Mouse (Mus musculus) kidney, postnatal 14 days (tissue): ENCODE results near the gene Polr2f.

Experiments used
- DNase-seq: peaks from one replicate; pipeline ENCODE4 v3.0.0; 2022; ENCODE audit warnings: mixed read lengths

The Polr2f gene

DNA sequence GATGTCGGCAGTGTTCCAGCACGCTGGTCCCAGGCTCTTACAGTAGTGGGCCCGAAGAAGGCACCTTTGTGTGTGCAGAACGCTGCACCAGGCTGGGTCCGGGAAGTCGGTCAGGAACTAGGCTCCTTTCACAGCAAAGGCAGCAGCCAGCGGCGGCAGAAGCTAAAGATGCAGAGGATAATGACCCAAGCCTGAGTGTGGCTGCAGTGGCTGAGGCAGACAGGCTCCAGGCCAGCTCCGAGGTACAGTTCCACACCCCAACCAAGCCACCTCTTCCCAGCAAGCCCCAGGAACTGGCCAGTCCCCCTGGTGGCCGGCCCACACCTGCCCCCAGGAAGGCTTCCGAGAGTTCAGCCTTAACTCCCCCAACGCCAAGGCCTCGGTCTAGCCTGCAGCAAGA, 18.3 kb upstream of the Polr2f start:
- no peak for DNase-seq

DNA sequence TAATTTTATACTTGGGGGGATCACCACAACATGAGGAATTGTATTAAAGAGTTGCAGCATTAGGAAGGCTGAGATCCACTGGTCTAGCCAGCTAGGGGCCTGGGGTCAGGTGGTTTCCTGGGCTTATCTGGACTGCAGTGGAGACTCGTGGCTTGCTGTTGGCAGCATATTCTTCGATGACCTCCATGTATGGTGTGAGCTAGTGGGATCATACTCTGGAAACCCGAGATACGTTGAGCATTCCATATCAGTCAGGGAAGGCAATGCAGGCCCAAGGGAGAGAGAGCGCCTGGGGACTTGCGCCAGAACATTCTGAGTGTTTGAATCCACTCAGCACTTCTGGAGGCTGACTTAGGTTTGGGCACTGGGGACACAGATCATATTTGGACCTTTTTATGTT, 17.1 kb upstream of the Polr2f start:
- no peak for DNase-seq

DNA sequence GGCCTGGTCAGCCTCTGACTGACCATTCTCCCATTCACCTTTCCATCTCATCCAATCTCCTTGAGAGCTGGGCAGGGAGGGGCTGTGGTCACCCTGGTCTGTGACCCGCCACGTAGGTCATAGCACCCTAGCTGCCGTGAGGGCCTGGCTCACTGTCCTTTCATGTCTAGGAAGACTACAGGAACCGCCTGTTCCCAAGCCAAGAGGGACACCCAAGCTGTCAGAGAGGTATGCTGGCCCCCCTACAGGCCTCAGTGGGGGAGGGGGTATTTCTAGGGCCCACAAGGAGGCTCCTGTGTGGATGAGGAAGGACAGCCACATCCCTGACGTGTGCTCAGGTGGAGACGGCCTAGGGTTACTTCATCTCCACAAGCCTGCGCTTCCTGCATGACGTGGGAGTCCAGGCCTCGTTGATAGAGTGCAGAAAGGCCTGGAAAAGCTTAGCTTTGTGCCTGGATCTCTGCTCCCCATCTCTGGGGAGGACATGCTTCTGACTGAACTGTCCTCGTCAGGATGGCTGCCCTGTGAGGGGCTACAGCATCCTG, 16.4 kb upstream of the Polr2f start:
- no peak for DNase-seq

DNA sequence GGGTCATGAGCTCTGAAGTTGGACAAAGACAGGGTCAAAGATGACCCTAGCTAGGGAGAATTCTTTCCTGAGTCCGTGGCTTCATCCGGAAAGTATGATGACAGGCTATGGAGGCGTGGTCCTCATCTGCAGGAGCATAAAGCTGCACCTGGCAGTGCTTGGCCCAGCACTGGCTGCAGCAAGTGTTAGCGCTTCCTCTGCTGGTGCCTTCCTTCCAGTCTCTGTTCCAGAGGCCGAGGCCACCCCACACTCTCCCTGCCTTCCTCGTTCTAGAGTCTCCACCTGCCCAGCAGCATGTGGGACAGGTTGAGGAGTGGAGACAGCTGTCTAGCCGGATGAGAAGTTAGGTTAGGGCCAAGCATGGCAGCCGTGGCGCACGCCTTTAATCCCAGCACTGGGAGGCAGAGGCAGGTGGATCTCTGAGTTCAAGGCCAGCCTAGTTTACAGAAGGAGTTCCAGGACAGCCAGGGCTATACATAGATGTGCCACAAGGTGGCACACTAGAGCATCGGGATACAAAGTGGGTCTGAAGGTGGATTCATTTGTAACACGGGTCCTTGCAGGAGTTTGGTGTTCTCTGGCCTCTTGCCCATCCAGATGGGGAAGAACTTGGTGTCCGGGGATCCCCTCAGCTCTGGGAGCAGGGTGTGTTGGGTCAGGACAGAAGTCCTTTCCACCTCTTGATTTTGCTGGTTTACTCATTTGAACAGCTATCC, 14.4 kb upstream of the Polr2f start:
- DNase-seq: peak; percentile 68

DNA sequence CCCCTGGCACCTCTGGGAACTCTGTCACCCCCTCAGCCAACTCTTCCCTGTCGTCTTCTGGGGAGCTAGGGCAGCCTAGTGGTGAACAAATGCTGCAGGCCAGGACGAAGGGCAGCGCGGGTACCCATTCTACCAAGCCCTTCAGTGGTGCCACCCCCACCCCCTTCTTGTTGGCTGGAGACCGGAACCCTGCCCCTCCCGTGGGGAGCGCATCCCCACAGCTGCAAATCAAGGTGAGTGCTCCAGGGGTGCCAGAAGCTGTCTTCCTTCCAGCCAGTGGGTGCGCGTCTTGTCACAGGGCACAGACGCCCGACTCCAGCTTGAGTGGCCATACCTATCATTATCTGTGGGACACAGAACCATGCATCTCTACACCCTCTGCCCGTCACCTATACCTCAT, 13.7 kb upstream of the Polr2f start:
- DNase-seq: no peak

DNA sequence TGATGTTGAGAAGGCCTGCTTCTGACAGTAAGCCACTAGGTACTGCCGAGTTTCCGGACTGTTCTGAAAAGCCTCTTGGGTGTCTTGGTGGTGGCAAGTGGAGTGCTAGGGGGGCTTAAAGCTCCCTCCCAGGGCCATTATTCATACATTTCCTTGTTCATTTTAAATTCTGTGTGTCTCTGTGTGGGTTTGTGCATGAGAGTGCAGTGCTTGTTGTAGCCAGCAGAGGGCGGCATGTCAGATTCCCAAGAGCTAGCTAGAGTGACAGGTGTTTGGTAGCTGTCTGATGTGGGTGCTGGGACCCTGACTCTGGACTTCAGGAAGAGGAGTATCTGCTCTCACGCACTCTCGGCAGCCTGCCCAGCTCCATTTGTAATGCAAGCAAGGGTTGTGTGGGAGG, 12.6 kb upstream of the Polr2f start:
- no peak for DNase-seq

DNA sequence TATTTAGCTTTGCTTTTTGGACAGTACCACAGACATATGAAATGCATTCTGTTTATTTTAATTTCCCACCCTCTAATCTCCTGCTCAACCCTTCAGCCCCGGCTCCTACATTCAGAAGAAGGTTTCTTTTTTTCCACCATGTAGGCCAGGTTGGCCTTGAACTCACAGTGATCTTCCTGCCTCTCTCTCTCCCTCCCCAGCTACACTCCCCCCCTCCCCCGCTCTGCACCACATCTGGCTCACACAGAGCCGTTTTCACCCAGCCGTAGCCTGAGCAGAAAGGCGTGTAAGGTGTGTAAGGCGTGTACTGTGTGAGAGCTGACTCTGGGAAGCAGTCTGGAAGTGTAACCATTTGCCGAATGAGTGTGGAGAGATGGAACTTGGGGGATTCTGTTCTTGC, 11.5 kb upstream of the Polr2f start:
- no peak for DNase-seq

DNA sequence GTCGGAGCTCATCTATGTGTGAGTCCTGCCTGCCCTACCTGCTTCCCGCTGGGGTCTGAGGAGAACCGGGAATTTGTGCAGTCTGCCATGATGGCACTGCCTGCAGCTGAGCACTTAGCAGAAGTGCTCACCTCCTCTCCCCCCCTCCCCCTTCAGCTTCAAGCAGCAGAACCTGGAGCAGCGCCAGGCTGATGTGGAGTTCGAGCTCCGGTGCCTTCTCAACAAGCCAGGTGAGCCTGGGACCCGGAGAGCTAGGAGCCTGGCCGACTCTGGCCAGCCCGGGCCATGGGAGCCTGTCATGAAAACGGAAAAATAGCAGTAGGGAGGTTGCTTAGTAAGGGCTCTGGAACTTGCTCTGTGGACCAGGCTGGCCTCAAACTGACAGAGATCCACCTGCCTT, 10.0 kb upstream of the Polr2f start:
- peak; percentile 57 for DNase-seq

DNA sequence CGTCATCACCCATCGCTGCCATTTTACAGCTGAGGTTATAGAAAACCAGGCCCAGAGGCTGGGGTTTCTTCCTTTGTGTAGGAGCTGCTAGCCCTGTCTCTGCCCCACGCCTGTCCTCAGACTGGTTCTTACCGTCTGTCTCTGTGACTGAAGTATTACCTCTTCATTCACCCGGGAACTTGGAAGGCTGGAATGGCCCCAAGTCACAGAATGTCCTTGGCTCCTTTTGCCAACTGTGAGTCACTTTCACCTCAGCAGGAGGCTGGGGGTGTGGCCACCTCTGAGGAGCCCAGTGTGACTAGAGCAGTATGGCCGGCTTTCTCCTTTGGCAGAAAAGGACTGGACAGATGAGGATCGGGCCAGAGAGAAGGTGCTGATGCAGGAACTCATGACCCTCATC, 9.4 kb upstream of the Polr2f start:
- peak; percentile 88 for DNase-seq

DNA sequence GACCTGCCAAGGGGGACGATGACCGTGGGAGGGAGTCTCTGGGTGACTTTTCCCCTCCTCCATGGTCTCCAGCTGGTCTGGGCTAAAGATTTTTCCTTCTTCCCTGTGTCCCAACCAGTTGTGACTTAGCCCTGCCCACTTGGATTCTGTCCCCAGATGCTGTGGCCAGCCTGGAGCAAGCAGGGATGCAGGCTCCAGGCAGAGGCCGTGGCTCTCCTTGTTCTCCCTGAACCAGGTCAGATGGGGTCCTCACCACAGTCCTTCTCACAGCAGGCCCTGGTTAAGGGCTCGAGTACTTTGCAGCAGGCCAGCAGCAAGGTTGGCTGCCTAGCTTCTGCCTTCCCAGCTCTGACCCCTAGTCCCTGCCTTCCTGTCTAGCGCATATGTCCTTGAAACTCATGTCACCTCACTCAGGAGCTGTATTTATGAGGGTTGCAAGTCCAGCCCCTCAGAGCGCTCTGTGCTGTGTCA, 7.6 kb upstream of the Polr2f start:
- DNase-seq: peak; percentile 64

DNA sequence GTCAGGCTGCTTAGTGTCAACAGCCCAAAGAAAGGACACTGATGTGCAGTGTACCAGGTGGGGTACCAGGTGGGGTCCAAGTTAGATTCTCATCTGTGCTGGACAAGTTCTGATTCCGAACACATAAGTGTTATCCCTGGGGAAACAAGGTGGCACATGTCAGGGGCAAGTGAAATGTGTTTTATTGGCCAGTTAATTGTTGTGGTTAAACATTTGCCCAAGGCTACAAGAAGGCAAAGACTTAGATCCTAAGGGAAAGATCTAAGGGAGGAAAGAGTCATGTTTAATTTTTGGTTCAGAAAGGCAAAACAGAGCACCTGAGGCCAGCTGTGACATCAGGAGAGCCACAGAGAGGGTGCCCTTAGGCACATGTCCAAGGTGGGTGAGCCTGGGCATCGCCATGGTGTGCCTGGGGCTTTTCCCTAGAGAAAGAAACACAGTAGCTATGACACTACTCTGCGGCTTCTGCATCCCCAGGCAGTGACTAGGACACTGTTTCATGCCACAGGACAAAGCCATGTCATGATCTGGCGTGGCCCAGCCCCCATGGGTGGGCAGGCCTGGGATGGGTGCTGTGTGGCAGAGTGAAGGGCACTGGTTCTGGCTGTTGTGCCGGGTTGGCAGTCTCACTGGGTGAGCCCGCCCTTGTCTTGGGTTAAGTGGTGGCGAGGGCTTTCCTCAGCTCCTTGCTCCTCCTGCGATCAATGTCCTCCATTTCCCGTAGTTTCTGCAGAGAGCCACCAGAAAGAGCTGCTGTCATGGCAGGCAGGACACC, 6.1 kb upstream of the Polr2f start:
- no peak for DNase-seq

DNA sequence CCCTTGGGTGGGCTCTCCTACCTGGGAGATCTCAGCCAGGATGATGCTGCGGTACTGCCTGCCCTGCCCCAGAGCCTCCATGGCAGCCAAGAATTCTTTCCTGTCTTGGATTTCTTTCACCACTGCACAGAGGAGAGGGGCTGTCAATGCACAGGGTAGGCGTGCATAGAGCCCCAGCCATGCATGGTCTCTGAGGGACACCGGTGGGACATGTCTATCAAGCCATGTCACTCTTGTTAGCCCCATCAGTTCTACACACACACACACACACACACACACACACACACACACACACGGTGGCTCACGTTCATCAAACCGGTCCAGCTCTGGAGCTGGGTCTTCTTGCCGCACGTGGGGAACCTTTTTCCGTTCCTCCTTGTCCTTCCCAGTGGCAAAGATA, 5.5 kb upstream of the Polr2f start:
- DNase-seq: no peak

DNA sequence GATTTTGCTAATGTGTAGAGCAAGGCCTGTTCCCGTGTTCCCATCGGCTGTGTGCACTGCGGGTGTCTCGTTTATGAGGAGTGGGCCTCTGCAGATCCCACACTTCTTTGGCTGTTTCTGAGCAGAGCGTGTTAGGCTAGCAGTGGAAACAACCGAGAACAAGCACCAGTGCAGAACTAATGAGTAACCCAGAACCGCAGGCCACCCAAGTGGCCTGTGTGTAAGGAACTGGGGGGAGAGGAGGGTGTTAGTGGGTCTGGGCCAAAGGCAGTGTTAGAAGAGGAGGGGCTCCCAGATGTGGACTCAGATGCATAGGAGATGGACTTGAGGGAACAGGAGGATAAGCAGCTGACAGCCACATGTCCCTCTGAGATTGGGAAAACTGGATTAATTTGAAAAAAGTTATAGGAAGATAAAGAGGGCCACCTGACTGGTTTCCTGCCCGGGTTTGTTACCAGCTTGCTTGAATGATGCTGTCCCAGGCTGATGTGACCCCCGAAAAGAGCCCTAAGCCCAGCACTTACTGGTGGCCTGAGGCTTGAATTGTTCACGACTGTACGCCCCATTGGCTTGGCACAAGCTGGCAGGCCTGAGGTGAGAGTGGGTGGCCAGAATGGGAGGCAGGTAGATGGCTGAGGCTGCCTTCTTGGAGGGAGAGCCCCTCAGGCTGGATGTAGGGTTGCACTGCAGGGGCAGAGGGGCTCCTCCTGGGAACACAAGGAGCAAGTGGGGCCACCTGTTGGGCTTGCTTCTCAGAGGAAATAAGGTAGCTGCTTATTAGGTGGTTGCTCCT, 4.8 kb upstream of the Polr2f start:
- peak; percentile 55 for DNase-seq

DNA sequence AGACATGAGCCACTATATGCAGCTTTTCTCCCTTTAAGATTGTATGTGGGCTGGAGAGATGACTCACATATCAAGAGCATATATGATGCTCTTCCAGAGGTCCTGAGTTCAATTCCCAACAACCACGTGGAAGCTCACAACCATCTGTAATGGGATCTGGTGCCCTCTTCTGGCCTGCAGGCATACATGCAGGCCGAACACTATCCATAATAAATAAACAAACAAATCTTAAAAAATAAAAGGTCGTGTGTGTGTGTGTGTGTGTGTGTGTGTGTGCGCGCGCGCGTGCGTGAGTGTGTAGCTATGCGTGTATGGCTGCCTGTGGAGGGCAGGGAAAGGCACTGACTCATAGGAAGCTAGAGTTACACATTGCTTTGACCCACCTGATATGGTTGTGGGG, 1.2 kb upstream of the Polr2f start:
- DNase-seq: no peak

DNA sequence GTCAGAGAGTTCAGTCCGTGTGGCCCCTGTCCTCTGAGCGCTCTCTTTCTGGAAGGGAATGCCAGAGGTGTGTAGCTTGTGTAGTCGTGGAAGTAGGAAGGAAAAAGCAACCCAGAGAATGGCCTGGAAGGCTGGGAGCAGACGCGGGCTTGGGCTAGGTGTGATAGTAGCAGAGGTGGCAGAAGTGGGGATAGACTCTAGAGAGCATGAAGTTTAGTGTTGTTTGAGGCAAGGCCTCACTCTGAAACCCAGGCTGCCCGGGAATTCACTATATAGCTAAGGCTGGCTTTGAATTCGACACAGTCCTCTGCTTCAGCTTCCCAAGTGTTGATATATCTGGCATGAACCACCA, 733 bp downstream of the Polr2f start:
- no peak for DNase-seq

DNA sequence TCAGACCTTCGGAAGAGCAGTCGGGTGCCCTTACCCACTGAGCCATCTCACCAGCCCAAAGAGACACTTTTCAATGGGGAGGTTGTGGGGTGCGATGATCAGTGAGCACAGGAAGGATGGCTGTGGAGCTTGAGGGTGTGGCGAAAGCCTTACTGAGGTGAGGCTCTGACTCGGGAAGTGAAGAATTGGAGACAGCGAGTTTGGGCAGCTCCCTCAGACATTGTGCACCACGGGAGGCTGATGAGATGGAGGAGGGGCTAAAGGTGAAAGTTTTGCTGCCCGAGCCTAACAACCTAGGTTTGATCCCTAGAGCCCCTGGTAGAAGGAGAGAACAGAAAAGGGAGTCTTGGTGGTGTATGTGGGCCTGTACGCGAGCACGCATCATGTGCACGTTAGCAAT, 2.5 kb downstream of the Polr2f start:
- no peak for DNase-seq

DNA sequence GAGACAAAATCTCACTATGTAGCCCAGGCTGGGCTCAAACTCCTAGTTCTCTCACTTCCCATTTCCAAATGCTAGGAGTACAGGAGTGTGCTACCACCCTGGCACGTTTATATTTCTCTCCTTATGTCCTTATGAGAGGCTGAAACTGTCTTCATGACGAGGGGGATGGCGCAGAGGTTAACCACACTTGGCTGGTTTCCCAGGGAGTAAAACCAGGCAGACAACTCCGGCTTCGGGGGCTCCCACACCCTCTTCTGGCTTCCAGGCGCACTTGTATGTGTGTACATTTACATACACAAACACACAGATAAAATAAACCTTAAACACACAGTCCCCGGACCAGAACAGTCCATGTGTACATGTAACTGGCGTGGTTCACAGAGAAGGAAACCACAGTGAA, 3.2 kb downstream of the Polr2f start:
- no peak for DNase-seq

DNA sequence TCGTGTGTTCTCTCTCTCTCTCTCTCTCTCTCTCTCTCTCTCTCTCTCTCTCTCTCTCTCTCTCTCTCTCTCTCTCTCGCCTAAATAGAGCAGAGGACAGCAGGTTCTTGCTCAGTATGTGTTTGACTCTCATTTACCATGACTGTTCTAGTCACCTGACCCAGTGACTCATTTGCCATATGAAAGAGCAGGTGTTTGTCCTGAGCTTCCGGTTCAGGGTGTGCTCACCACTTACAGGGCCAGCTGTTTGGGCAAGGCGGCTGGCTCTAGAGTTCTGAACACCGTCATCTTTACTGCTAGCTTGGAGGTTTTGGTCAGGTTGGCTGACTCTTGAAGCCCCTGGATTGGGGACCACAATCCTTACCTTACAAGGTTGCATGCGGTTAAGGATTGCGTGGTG, 4.7 kb downstream of the Polr2f start:
- no peak for DNase-seq

DNA sequence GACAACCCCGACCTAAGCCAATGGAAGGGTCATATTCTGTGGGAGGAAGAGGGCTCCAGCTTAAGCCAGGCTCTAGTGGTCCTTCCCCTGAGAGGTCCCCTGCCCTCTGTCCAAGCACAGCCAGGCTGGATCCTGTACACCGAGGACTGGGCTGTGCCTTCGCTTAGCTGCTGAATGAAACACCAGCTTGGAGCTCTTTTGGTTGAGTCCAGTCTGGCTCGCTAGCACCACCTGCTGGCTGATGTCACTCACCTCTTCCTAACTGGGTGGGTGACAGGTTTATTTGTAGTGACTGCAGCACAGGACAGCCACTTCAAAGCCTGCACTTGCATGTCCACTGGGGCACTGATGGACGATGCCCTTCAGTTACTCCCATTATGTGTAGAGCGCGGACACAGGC, 7.7 kb downstream of the Polr2f start:
- peak; percentile 84 for DNase-seq

DNA sequence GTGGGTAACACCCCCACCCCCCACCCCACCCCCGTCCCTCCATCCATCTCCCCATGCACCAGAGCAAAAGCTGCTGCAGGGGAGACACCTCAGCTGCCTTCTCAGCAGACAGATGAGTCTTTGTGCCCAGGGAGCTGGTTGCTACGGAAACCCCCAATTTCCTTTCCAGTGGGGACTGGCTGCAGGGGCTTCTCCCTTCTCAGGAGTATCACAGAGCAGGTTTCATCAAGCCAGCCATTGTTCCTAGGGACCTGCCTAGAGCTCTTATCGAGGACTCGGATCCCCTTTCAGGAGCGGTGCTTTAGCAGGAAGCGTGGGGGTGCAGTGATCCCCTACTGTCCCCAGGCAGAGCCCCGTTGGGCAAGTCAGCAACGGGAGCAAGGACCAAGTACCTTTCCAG, 11.1 kb downstream of the Polr2f start:
- no peak for DNase-seq

DNA sequence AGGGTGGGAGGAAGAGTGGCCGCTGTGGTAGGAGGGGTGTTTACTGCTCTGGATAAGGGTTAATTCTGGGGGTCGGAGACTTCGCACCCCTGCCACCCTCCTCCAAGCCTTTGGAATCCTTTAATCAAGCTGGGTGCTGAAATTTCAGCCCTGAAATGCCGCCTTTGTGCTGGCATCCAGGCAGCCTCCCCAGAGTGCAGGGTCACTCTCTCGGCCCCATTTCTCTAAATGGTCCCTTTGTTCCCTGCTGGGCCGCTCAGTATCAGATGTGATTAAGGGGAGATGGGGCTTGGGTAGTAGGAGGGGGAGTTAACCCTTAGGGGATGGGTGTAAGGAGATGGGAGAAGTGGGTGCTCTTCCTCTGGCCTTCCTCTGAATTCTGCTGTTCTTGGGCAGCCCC, 11.9 kb downstream of the Polr2f start:
- no peak for DNase-seq

DNA sequence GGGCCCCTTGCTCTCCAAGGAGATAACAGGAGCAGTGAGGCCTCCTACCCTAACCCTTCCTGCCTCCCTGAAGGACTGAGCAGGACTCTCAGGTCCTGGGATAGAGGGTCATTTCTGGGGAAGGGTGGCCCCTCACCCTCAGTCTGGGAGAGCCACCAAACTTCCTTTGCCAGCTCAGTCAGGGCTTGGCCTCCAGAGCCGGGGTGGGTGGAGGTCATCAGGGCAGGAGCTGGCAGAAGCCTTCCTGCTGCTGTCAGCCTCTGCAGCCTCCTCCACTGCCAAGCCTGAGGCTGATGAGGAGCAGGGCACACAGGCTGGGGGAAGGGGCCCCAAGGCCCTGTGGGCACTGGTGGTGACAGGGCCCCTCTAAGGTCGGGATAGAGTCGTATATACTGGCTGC, 14.8 kb downstream of the Polr2f start:
- no peak for DNase-seq

DNA sequence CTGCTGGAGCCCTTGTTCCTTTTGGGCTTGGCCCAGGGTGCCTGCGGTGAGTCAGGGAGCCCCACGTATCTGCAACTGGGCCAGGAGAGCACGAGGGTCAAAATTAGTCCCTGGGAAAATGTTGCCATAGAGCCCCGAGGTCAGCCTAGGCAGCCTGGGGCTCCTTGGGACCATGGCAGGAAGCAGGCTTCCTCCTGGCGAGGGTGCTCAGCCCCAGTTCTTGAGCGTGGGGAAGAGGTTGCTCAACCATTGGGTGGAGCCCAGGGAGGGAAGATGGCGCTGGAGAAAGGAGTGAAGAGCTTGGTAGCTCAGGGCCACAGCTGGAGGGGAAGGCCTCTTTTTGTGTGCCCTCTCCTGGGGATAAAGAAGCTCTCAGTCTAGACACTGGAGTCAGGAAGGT, 21.5 kb downstream of the Polr2f start:
- no peak for DNase-seq

DNA sequence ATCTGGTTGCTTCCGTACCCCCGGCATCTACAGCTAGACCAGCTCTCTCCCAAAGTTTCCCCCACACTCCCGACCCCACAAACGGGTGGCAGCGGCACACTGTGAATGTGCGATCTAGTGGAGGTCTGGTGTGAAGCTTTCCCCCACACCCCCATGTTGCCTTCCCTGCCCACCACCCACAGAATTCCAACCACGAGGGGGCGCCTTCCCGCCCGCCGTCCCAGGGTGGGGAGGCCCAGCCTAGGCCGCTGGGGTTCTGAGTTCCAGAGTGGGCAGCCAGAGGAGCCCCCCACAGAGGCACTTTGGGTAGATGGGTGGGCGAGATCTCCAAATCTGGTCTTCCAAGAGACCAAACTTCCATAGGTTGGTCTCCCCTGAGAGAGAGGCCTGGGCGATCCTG, 22.0 kb downstream of the Polr2f start:
- DNase-seq: no peak
